Mouse (Mus musculus) hindbrain, embryonic 10.5 days (tissue): Measurements from ENCODE around the gene Tnfrsf26. TPM values are rescaled to one million over a fixed set of nuclear protein-coding genes. Genes with fewer than 3 reads are reported as not detected.
A peak's percentile ranks its signal among the peaks of the same experiment; 100 is the strongest.

Experiments used
- DNase-seq: peaks from one replicate; pipeline ENCODE4 v3.0.0-alpha.2; 2017; ENCODE audit warnings: low spot score
- H3K27ac ChIP-seq: fragments of 300-500 bp; sonication (generic); 2 replicates; pipeline ENCODE4 v1.5.1; 2016; ENCODE audit warnings: mild to moderate bottlenecking, moderate library complexity
- H3K27me3 ChIP-seq: fragments of 300-500 bp; sonication (generic); 2 replicates; pipeline ENCODE4 v1.6.1; 2016; ENCODE audit warnings: mild to moderate bottlenecking; ENCODE audit not compliant: poor library complexity, insufficient read depth, severe bottlenecking
- H3K36me3 ChIP-seq: fragments of 300-500 bp; sonication (generic); 2 replicates; pipeline ENCODE4 v1.6.1; 2016; ENCODE audit warnings: mild to moderate bottlenecking, moderate library complexity
- H3K4me1 ChIP-seq: fragments of 300-500 bp; sonication (generic); replicated peaks from 2 replicates; pipeline ENCODE4 v1.6.1; 2016; ENCODE audit warnings: mild to moderate bottlenecking
- H3K4me3 ChIP-seq: fragments of 300-500 bp; sonication (generic); 2 replicates; pipeline ENCODE4 v1.5.1; 2016; ENCODE audit warnings: mild to moderate bottlenecking, moderate library complexity
- H3K9me3 ChIP-seq: fragments of 300-500 bp; sonication (generic); 2 replicates; pipeline ENCODE4 v1.6.1; 2016; ENCODE audit warnings: mild to moderate bottlenecking, moderate library complexity
- WGBS: fragments of 180-500 bp; shearing (Covaris S2); methylation state at CpG from one replicate; pipeline ENCODE4 v1.1.7; 2016; 5-methylcytosine and 5-hydroxymethylcytosine counted together
- polyA plus RNA-seq: library from polyadenylated mRNA; unstranded; fragments of >200 nt; fragmentation: Nextera tagmentation; extraction: Ambion mirVana; gene quantifications from 2 replicates; pipeline ENCODE4 v1.2.1, GENCODE M21; 2016

The Tnfrsf26 gene
- polyA plus RNA-seq, 1 experiment from 2014 or later: 0.18 TPM

- DNase-seq: no peak
- Histone ChIP-seq H3K36me3 (peaks cover 99% of the 10 kb centered on the region), H3K27ac (no peak overlapping the region), H3K27me3 (no peaks in the 10 kb centered on the region), H3K9me3 (no peaks in the 10 kb centered on the region), H3K4me1 (no peaks in the 10 kb centered on the region), H3K4me3 (no peak overlapping the region)
- 87% methylated on average over 5 of the region's 5 CpGs for WGBS
Observed at GRCm38 (mm10) chr7:143587586-143587985, 40.9 kb downstream of the Tnfrsf26 start.

GRCm38 (mm10) chr7:143583956-143584355, 44.6 kb downstream of the Tnfrsf26 start:
- Histone ChIP-seq H3K4me1 (peaks cover 10% of the 10 kb centered on the region; the same call in 1 of the 2 replicates), H3K27me3 (no peaks in the 10 kb centered on the region), H3K27ac (no peak overlapping the region), H3K36me3 (peaks cover 98% of the 10 kb centered on the region), H3K4me3 (no peak overlapping the region), H3K9me3 (no peaks in the 10 kb centered on the region)
- DNase-seq: peak; percentile 60
- WGBS: 43% methylated on average over 3 of the region's 3 CpGs

- Histone ChIP-seq H3K4me3 (no peak overlapping the region), H3K9me3 (no peaks in the 10 kb centered on the region), H3K36me3 (peaks cover 98% of the 10 kb centered on the region), H3K27me3 (no peaks in the 10 kb centered on the region), H3K4me1 (peaks cover 10% of the 10 kb centered on the region; the same call in 1 of the 2 replicates), H3K27ac (no peak overlapping the region)
- WGBS: 91% methylated on average over 5 of the region's 5 CpGs
- DNase-seq: no peak
Observed at GRCm38 (mm10) chr7:143583025-143583424, 45.5 kb downstream of the Tnfrsf26 start.

GRCm38 (mm10) chr7:143575751-143576150, 52.8 kb downstream of the Tnfrsf26 start:
- WGBS: 95% methylated on average over 11 of the region's 11 CpGs

GRCm38 (mm10) chr7:143565648-143566039, 62.9 kb downstream of the Tnfrsf26 start:
- Histone ChIP-seq H3K9me3 (no peaks in the 10 kb centered on the region), H3K27me3 (no peaks in the 10 kb centered on the region), H3K4me1 (no peaks in the 10 kb centered on the region), H3K4me3 (no peak overlapping the region), H3K36me3 (peaks cover 100% of the 10 kb centered on the region), H3K27ac (no peak overlapping the region)
- 92% methylated on average over 3 of the region's 3 CpGs for WGBS
- DNase-seq: no peak

More at GRCm38 (mm10) chr7:143575751-143576150, 52.8 kb downstream of the Tnfrsf26 start:
- Histone ChIP-seq H3K27me3 (no peaks in the 10 kb centered on the region), H3K4me1 (peaks cover 9% of the 10 kb centered on the region; the same call in 1 of the 2 replicates), H3K36me3 (peaks cover 99% of the 10 kb centered on the region), H3K9me3 (no peaks in the 10 kb centered on the region), H3K27ac (no peak overlapping the region), H3K4me3 (no peak overlapping the region)
- DNase-seq: no peak

- DNase-seq: no peak
- H3K36me3 ChIP-seq: peaks cover 100% of the 10 kb centered on the region
Observed at GRCm38 (mm10) chr7:143565015-143565647, 63.4 kb downstream of the Tnfrsf26 start.

GRCm38 (mm10) chr7:143563787-143564186, 64.7 kb downstream of the Tnfrsf26 start:
- H3K36me3 ChIP-seq: peaks cover 100% of the 10 kb centered on the region
- H3K4me1 ChIP-seq: no peaks in the 10 kb centered on the region
- H3K27me3 ChIP-seq: no peaks in the 10 kb centered on the region
- DNase-seq: no peak
- WGBS: 92% methylated on average over 5 of the region's 5 CpGs
- H3K27ac ChIP-seq: no peak overlapping the region
- H3K9me3 ChIP-seq: no peaks in the 10 kb centered on the region
- H3K4me3 ChIP-seq: no peak overlapping the region

More at GRCm38 (mm10) chr7:143565015-143565647, 63.4 kb downstream of the Tnfrsf26 start:
- Histone ChIP-seq H3K4me1 (no peaks in the 10 kb centered on the region), H3K9me3 (no peaks in the 10 kb centered on the region), H3K27ac (no peak overlapping the region), H3K27me3 (no peaks in the 10 kb centered on the region), H3K4me3 (no peak overlapping the region)
- WGBS: 96% methylated on average over 6 of the region's 6 CpGs

Other genes with a start within 250 kb of the Tnfrsf26 start
- 438 and 682 TPM in 2 replicates for gene Cdkn1c, start 167.7 kb downstream of the Tnfrsf26 start, polyA plus RNA-seq
- gene Slc22a18, start 155.0 kb downstream of the Tnfrsf26 start, polyA plus RNA-seq: 0.39 and 0.58 TPM in 2 replicates
- 0.92 and 1.5 TPM in 2 replicates for gene Phlda2, start 125.6 kb downstream of the Tnfrsf26 start, polyA plus RNA-seq
- 365 and 372 TPM in 2 replicates for gene Nap1l4, start 79.6 kb downstream of the Tnfrsf26 start, polyA plus RNA-seq
- gene Cars, start 28.6 kb downstream of the Tnfrsf26 start, polyA plus RNA-seq: 75.5 and 77.0 TPM in 2 replicates
- gene Tnfrsf22, start 20.9 kb upstream of the Tnfrsf26 start, polyA plus RNA-seq: 8.3 and 9.7 TPM in 2 replicates
- gene Tnfrsf23, start 57.1 kb upstream of the Tnfrsf26 start, polyA plus RNA-seq: 0.30 and 0.50 TPM in 2 replicates
- gene Osbpl5, start 128.3 kb upstream of the Tnfrsf26 start, polyA plus RNA-seq: 15.8 and 20.8 TPM in 2 replicates
- gene Mrgprg, start 138.3 kb upstream of the Tnfrsf26 start, polyA plus RNA-seq: not detected in 2 replicates
- gene Mrgpre, start 155.8 kb upstream of the Tnfrsf26 start, polyA plus RNA-seq: 2.2 and 2.7 TPM in 2 replicates
- 9.0 and 9.5 TPM in 2 replicates for gene Nadsyn1, start 194.1 kb upstream of the Tnfrsf26 start, polyA plus RNA-seq
- 92.6 and 95.7 TPM in 2 replicates for gene Dhcr7, start 194.4 kb upstream of the Tnfrsf26 start, polyA plus RNA-seq
- gene Gm498, start 238.1 kb upstream of the Tnfrsf26 start, polyA plus RNA-seq: not detected in 2 replicates